Mouse (Mus musculus) lung, embryonic 15.5 days (tissue): ENCODE results near the gene Apol9b. TPM values are rescaled to one million over a fixed set of nuclear protein-coding genes. Genes with fewer than 3 reads are reported as not detected.
"Not testable (repeated sequence)": the region's sequence is repeated elsewhere in the genome, so short reads cannot be mapped to it uniquely, and the experiment has no call there.

Experiments
- ATAC-seq: fragments of 200-750 bp; cut with Nextera tagmentation; 2 replicates; pipeline ENCODE4 v1.8.0; 2017; ENCODE audit warnings: moderate number of reproducible peaks, borderline replicate concordance; ENCODE audit not compliant: low FRiP score, low TSS enrichment; ENCODE audit errors: extremely low read depth
- H3K27ac ChIP-seq: fragments of 300-500 bp; sonication (generic); 2 replicates; pipeline ENCODE4 v1.5.1; 2015; ENCODE audit warnings: moderate library complexity, mild to moderate bottlenecking, inconsistent platforms
- H3K27me3 ChIP-seq: fragments of 300-500 bp; sonication (generic); 2 replicates; pipeline ENCODE4 v1.6.1; 2015; ENCODE audit warnings: inconsistent platforms
- H3K36me3 ChIP-seq: fragments of 300-500 bp; sonication (generic); 2 replicates; pipeline ENCODE4 v1.6.1; 2015; ENCODE audit warnings: inconsistent platforms
- H3K4me1 ChIP-seq: fragments of 300-500 bp; sonication (generic); 2 replicates; pipeline ENCODE4 v1.6.1; 2015; ENCODE audit warnings: inconsistent platforms
- H3K4me2 ChIP-seq: fragments of 300-500 bp; sonication (generic); 2 replicates; pipeline ENCODE4 v1.6.1; 2015; ENCODE audit warnings: inconsistent platforms, mild to moderate bottlenecking, moderate library complexity
- H3K4me3 ChIP-seq: fragments of 300-500 bp; sonication (generic); 2 replicates; pipeline ENCODE4 v1.5.1; 2015; ENCODE audit warnings: mild to moderate bottlenecking, inconsistent platforms
- H3K9ac ChIP-seq: fragments of 300-500 bp; sonication (generic); 2 replicates; pipeline ENCODE4 v1.6.1; 2015; ENCODE audit warnings: inconsistent platforms
- H3K9me3 ChIP-seq: fragments of 300-500 bp; sonication (generic); 2 replicates; pipeline ENCODE4 v1.6.1; 2016; ENCODE audit warnings: inconsistent platforms
- WGBS: fragments of 180-500 bp; shearing (Covaris S2); methylation state at CpG from one replicate; pipeline ENCODE4 v1.1.7; 2015; 5-methylcytosine and 5-hydroxymethylcytosine counted together
- polyA plus RNA-seq: library from polyadenylated mRNA; unstranded; fragments of >200 nt; fragmentation: Nextera tagmentation; extraction: Ambion mirVana; gene quantifications from 2 replicates; pipeline ENCODE4 v1.2.1, GENCODE M21; 2015

Gene Apol9b
- not detected in 2 replicates for polyA plus RNA-seq

DNA sequence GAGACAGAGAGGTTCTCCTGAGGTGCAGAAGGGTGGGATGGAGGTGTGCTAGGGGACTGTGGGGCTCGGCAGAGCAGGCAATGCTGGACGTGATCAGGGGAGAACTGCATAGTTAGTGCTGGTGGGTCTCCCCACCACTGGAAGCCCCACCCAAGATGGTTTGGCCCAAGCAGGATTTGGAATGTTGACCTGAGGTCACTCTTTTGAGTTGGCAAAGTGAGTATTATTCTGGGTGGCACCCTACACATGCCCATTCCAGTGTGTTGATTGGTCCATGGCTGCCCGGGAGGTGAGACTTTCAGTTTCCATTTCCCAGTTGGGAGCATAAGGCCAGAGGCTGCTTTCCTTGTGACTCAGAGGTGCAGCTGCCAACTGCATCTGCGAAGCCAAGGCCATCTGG is at the start of gene Apol9b:
TSS of gene Apol9b (plus strand) at position 301 of the 400 bp plus-strand sequence.
- not testable (repeated sequence) for H3K4me1 ChIP-seq, ATAC-seq, H3K4me3 ChIP-seq, H3K9me3 ChIP-seq, H3K27ac ChIP-seq, H3K4me2 ChIP-seq, H3K36me3 ChIP-seq, H3K9ac ChIP-seq, H3K27me3 ChIP-seq
- 67% methylated on average over 1 of the region's 4 CpGs for WGBS

- H3K36me3 ChIP-seq, H3K27me3 ChIP-seq, H3K4me3 ChIP-seq, ATAC-seq, H3K4me2 ChIP-seq, H3K9me3 ChIP-seq, H3K4me1 ChIP-seq, H3K9ac ChIP-seq, H3K27ac ChIP-seq: not testable (repeated sequence)
- WGBS: 13% methylated on average over 11 of the region's 11 CpGs
Measured at GRCm38 (mm10) chr15:77683944-77684343, 44.9 kb upstream of the Apol9b start.

DNA sequence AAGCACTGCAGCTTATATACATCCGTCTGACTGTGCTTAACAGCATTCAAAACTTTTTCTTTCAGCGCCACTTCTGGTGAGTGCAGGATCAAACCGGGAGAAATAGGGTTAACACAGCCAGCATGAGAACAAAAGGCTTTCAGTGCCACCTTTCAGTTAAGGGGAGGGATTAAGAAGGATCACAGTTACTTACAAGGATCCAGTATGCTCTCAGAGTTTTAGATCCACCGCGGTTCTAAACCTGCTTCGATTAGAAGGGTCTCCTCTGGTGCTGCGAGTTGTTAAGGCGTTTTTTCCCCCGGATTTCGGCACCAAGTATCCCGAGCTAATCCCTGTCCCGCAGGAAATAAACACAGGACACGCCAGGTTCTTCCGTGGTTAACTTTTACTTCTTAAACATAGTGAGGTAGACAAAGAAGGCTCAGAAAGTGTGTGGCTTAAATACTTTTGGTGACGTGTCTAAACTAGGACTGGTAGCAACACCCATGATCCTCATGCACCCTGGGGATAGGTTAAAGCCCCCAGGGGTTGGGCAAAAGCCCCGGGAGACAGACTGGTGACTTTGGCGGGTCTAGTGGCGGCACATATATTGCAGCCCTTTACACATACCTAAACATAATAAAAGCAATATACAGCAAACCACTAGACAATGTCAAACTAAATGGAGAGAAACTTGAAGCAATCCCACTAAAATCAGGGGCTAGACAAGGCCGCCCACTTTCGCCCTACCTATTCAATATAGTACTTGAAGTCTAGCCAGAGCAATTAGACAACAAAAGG is 37.1 kb upstream of the Apol9b start:
- not testable (repeated sequence) for H3K4me1 ChIP-seq

GRCm38 (mm10) chr15:77694687-77695295 is 34.0 kb upstream of the Apol9b start:
- H3K9me3 ChIP-seq, ATAC-seq, H3K4me3 ChIP-seq, H3K27me3 ChIP-seq, H3K9ac ChIP-seq, H3K4me2 ChIP-seq, H3K27ac ChIP-seq, H3K36me3 ChIP-seq, H3K4me1 ChIP-seq: not testable (repeated sequence)
- WGBS: 44% methylated on average over 13 of the region's 15 CpGs

More for the DNA sequence above, 37.1 kb upstream of the Apol9b start:
- not testable (repeated sequence) for H3K9me3 ChIP-seq, H3K27me3 ChIP-seq, ATAC-seq, H3K36me3 ChIP-seq, H3K9ac ChIP-seq
- peak overlapping the region; percentile 50 for H3K4me2 ChIP-seq
- 7% methylated on average over 19 of the region's 20 CpGs for WGBS
- H3K27ac ChIP-seq: peak overlapping the region; percentile 50; the same call in 1 of the 2 replicates
- H3K4me3 ChIP-seq: peak overlapping the region; percentile 28

GRCm38 (mm10) chr15:77698656-77699055 is 30.2 kb upstream of the Apol9b start, which contains the start of gene Apol7e:
Apol7e (plus strand) TSS chr15:77698857.
- not testable (repeated sequence) for H3K27ac ChIP-seq, H3K4me1 ChIP-seq, H3K9ac ChIP-seq, H3K4me2 ChIP-seq, H3K36me3 ChIP-seq, H3K4me3 ChIP-seq, H3K27me3 ChIP-seq, H3K9me3 ChIP-seq, ATAC-seq
- 79% methylated on average over 4 of the region's 4 CpGs for WGBS

GRCm38 (mm10) chr15:77705306-77705705 is 23.5 kb upstream of the Apol9b start:
- not testable (repeated sequence) for H3K27ac ChIP-seq, H3K4me1 ChIP-seq, H3K36me3 ChIP-seq, H3K4me3 ChIP-seq, H3K4me2 ChIP-seq, H3K9ac ChIP-seq, H3K9me3 ChIP-seq, ATAC-seq, H3K27me3 ChIP-seq
- whole genome bisulfite sequencing: 84% methylated on average over 3 of the region's 3 CpGs

DNA sequence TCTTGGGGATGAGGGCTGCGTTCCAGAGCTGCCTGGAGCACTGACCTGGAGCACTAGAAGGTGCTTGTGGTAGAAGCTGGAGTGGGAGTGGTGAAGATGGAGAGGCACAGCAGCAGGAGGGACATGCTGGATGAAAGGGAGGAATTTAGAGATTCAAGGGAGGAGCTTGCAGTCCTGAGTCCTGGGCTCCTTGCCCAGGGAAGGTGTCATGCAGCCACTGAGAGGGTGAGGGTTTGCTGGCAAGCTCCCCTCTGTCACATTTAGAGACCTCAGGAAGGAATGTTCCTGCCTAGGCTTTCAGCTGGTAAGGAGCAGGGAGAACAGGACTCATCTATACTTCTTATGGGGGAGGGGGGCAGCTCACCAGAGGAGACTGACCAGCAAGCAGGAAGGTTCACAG is 19.9 kb upstream of the Apol9b start:
- not testable (repeated sequence) for H3K4me3 ChIP-seq, H3K9ac ChIP-seq, H3K4me2 ChIP-seq, H3K27me3 ChIP-seq, H3K36me3 ChIP-seq, H3K4me1 ChIP-seq, H3K27ac ChIP-seq, H3K9me3 ChIP-seq
- peak; percentile 35; the same call in 1 of the 2 replicates for ATAC-seq
- 73% methylated on average over 1 of the region's 1 CpGs for WGBS

DNA sequence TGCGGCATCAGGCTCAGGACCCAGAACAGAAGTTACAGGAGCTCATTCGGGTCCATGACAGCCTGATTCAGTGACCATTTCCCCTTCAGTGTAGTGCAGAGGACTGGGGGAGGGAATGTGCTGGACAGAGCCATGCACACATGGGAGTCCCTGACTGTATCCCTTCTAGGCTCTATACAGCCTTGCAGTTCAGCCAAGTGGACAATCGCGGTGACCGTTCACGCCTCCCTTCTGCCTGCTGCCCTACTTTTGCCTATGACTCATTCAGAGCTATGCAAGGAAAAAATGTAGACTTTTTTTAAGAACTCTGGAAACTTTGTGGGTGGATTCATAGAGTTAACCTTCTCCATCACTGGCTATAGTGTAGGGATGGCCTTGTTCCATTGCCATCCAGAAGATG is 10.6 kb upstream of the Apol9b start:
- not testable (repeated sequence) for H3K27ac ChIP-seq, H3K4me1 ChIP-seq, H3K36me3 ChIP-seq, H3K4me3 ChIP-seq, H3K9me3 ChIP-seq, ATAC-seq, H3K9ac ChIP-seq, H3K27me3 ChIP-seq, H3K4me2 ChIP-seq
- 48% methylated on average over 3 of the region's 6 CpGs for WGBS

GRCm38 (mm10) chr15:77721509-77721908 is 7.3 kb upstream of the Apol9b start:
- H3K4me1 ChIP-seq, H3K4me2 ChIP-seq: not testable (repeated sequence)
- WGBS: no CpG with 5 or more reads among the region's 3 CpGs

GRCm38 (mm10) chr15:77724208-77724911 is 4.5 kb upstream of the Apol9b start:
- 21% methylated on average over 2 of the region's 10 CpGs for WGBS
- H3K9ac ChIP-seq, ATAC-seq, H3K4me1 ChIP-seq, H3K4me3 ChIP-seq, H3K27me3 ChIP-seq, H3K27ac ChIP-seq, H3K4me2 ChIP-seq, H3K9me3 ChIP-seq, H3K36me3 ChIP-seq: not testable (repeated sequence)

More at GRCm38 (mm10) chr15:77721509-77721908, 7.3 kb upstream of the Apol9b start:
- H3K36me3 ChIP-seq, H3K9me3 ChIP-seq, H3K9ac ChIP-seq, ATAC-seq, H3K4me3 ChIP-seq, H3K27ac ChIP-seq, H3K27me3 ChIP-seq: not testable (repeated sequence)

DNA sequence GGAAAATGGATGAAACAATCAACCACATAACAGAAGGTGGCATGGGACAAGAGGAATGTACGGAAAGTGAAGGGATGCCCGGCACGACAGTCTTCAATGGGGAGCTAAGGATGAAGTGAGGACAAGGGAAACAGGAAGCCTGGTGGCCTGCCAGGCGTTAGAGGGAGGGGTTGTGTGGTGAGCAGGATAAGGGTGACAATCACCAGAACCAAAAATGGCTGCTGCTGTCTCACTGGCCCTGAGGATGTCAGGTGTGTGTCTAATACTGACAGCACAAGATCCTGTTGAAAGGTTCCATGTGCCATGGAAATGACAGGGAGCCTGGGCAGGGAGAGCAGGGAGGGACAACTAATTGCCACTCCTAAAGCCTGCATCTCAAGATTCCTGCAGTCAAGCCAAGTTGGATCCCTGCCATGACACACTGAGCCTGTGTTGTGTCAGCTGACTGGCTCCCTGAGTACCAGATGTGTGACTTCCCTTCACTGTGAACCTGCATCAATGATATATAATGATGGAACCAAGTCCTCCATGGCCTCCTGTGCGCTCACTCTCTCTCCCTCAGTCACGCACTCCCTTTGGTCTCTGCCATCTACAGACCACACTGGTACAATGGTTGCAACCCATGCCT is 3.3 kb upstream of the Apol9b start:
- H3K4me3 ChIP-seq, H3K27me3 ChIP-seq, H3K9me3 ChIP-seq, H3K9ac ChIP-seq, H3K4me1 ChIP-seq, H3K4me2 ChIP-seq, H3K27ac ChIP-seq, H3K36me3 ChIP-seq, ATAC-seq: not testable (repeated sequence)
- 62% methylated on average over 6 of the region's 6 CpGs for WGBS

DNA sequence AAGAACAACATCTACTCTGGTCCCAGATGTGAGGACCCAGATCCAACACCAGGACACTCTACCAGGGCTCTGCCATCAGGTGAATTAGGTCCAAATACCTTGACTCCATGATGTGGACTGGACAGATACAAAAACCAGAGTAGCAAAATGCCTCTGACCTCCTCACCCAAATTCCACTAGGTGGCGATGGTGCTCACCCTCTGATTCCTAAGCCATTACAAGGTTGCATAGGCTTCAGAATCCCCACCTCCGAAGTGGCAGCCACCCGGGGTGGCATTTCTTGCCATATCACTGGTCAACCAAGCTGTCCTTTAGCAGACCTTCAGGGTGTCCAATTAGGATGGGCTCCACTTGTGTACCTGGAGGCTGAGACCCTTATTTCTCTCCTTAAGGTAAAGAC is 1.7 kb upstream of the Apol9b start:
- not testable (repeated sequence) for H3K4me3 ChIP-seq, H3K9me3 ChIP-seq, H3K36me3 ChIP-seq, ATAC-seq, H3K27me3 ChIP-seq, H3K27ac ChIP-seq, H3K4me2 ChIP-seq, H3K9ac ChIP-seq, H3K4me1 ChIP-seq
- WGBS: 4% methylated on average over 3 of the region's 3 CpGs
